Mouse (Mus musculus): Measurements from ENCODE around the gene Lmnb2. TPM values are rescaled to one million over a fixed set of nuclear protein-coding genes. Genes with fewer than 3 reads are reported as not detected.
A peak's percentile ranks its signal among the peaks of the same experiment; 100 is the strongest.

Lmnb2 gene
- polyA plus RNA-seq, 1 experiment from 2014 or later: 84.7 TPM

DNA sequence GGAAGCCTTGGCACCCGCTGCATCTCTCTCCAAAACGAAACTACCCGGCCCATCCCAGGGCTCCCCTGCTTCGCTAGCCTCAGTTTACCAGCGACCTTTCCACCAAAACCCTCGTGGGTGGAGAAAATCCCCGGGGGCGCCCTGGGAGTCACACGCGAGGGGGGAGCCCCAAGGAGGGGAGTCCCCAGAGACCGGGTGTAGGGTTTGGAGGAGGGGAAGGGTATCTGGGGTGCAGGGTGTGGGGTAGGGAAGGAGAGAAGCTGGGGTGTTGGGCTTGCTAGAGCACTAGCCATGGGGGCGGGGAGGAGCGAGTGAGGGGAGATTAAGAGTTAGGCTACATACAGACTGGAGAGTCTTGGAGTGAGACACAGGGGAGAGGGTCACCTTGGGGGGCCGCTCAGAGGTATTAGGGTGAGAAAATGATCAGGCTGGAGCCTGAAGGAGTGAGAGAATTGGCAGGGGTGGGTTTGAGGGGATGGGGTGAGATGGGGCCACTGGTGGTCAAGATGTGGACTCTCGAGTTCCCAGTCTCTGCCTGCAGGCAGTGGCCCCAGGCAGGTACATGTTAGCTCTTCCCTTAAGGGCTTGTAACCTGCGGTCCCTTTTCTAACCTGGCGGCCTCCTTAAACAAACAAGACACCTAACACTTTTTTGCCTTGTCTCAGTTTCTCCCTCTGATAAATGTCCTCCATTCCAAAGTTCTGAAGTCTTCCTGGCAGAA, 14.8 kb upstream of the Lmnb2 start:
- peaks cover 85% of the 10 kb centered on the region for H3K27me3 ChIP-seq (ENCODE audit: low read depth, poor library complexity, severe bottlenecking)
- peak overlapping the region; percentile 65 for H3K4me3 ChIP-seq
- WGBS: under 1% methylated on average over 17 of the region's 17 CpGs
- no peak for DNase-seq (ENCODE audit: low spot score)
- peak overlapping the region; percentile 49; the same call in 1 of the 2 replicates for H3K27ac ChIP-seq (replicated peaks)
- no peaks in the 10 kb centered on the region for H3K9me3 ChIP-seq (replicated peaks)
- H3K4me1 ChIP-seq: peaks cover 91% of the 10 kb centered on the region
- no peaks in the 10 kb centered on the region for H3K36me3 ChIP-seq

DNA sequence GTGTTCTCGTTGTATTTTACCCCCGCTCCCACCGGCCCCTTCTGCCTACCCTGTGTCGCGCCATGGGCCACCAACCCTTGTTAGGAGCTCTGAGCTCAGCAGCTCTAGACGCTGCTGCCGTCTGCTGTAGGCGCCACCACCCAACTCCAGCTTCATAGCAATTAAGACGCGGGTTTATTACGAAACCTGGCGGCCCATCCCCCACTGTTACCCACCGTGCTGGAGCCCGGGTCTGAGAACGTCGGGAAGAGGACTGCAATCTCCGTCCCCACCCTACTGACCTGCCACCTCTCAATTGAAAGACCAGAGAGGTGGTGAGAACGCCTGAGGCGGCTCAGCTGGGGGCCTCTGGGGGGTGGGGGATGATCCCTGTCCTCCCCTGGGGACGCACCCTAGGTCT, 14.2 kb upstream of the Lmnb2 start:
- H3K4me1 ChIP-seq: peaks cover 87% of the 10 kb centered on the region
- H3K9me3 ChIP-seq (replicated peaks): no peaks in the 10 kb centered on the region
- H3K27me3 ChIP-seq (ENCODE audit: low read depth, poor library complexity, severe bottlenecking): peaks cover 78% of the 10 kb centered on the region
- under 1% methylated on average over 20 of the region's 20 CpGs for WGBS
- DNase-seq (ENCODE audit: low spot score): peak; percentile 40
- H3K4me3 ChIP-seq: peak overlapping the region; percentile 65
- H3K36me3 ChIP-seq: no peaks in the 10 kb centered on the region
- no peak overlapping the region; the same call in 1 of the 2 replicates for H3K27ac ChIP-seq (replicated peaks)

DNA sequence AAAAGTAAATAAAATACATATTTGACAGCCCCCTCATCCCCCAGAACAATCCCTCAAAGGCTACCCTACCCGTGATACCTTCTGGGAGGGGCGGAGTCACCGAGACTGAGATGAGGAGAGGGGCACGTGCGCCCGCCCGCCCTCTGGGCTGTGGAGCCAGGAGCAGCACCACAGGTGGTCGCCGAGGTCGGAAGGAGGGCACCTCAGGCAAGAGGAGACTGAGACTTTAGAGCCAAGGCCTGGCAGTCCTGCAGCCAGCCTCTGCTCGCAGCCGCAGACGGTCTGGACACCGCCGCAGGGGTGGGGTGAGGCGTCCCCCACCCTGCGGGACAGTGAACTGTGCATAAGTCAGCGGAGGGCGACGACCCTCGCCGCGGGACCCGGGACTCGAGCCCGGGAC, 13.7 kb upstream of the Lmnb2 start:
- Histone ChIP-seq H3K27ac (replicated peaks) (no peak overlapping the region), H3K4me1 (peaks cover 87% of the 10 kb centered on the region), H3K36me3 (no peaks in the 10 kb centered on the region), H3K27me3 (ENCODE audit: low read depth, poor library complexity, severe bottlenecking) (peaks cover 73% of the 10 kb centered on the region), H3K9me3 (replicated peaks) (no peaks in the 10 kb centered on the region), H3K4me3 (peak overlapping the region; percentile 65)
- peak; percentile 45 for DNase-seq (ENCODE audit: low spot score)
- WGBS: under 1% methylated on average over 26 of the region's 26 CpGs

DNA sequence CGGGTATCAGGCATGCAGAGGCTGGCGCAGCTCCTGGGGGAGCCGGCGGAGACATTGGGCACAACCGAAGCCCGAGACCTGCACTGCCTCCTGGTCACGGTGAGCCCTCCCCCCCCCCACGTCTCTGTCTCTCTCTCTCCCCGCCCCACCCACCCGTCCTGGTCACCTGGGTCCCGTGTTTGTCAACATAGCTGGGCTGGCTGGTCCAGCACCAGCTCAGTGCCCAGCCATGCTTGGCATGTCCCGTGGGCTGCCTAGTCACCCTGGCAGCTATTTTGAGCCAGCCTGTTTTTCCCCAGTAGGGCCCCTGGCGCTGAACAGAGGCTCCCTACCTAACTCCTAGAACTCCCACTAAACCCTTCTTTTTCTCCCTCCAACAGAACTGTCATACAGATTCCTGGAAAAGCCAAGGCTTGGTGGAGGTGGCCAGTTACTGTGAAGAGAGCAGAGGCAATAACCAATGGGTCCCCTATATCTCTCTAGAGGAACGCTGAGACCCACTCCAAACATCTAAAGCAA, 13.2 kb upstream of the Lmnb2 start:
- Histone ChIP-seq H3K27me3 (ENCODE audit: low read depth, poor library complexity, severe bottlenecking) (peaks cover 68% of the 10 kb centered on the region), H3K9me3 (replicated peaks) (no peaks in the 10 kb centered on the region), H3K4me1 (peaks cover 87% of the 10 kb centered on the region), H3K4me3 (peak overlapping the region; percentile 65), H3K27ac (replicated peaks) (no peak overlapping the region), H3K36me3 (no peaks in the 10 kb centered on the region)
- DNase-seq (ENCODE audit: low spot score): peak; percentile 34
- WGBS: 4% methylated on average over 13 of the region's 14 CpGs

DNA sequence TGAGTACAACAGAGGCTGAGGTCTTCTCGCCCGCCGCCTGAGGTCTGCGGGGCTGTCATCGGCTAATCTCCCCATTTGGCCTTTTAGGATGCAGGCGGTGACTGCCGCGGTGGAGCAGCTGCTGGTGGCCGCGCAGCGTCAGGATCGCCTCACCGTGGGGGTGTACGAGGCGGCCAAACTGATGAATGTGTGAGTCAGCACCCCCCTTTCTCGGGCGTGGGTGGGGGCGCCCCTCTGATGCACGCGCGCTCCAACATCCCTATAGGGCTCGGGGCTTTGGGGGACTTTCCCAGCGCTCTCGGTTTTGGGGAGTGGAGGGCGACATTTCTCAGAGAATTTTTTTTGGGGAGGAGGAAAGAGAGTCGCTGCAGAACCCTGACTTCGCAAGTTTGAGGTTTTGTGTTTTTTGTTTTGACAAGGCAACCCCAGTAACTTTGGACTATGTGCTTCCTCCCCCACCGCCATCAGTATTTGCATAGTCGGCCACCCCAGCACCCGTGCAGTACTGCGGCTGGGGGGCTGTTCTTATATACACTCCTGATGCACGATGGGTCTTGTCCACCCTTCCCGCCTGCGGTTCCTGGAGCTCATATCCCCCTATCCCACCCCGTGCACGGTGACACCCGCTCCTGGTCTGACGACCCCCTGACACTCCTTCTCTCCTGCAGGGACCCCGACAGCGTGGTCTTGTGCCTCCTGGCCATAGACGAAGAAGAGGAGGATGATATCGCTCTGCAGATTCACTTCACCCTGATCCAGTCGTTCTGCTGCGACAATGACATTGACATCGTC, 12.5 kb upstream of the Lmnb2 start:
- H3K4me1 ChIP-seq: peaks cover 84% of the 10 kb centered on the region
- H3K36me3 ChIP-seq: no peaks in the 10 kb centered on the region
- DNase-seq (ENCODE audit: low spot score): peak; percentile 47
- no peaks in the 10 kb centered on the region for H3K9me3 ChIP-seq (replicated peaks)
- H3K27me3 ChIP-seq (ENCODE audit: low read depth, poor library complexity, severe bottlenecking): peaks cover 62% of the 10 kb centered on the region
- WGBS: 1% methylated on average over 45 of the region's 45 CpGs
- H3K27ac ChIP-seq (replicated peaks): peak overlapping the region; percentile 57
- H3K4me3 ChIP-seq: peak overlapping the region; percentile 65

DNA sequence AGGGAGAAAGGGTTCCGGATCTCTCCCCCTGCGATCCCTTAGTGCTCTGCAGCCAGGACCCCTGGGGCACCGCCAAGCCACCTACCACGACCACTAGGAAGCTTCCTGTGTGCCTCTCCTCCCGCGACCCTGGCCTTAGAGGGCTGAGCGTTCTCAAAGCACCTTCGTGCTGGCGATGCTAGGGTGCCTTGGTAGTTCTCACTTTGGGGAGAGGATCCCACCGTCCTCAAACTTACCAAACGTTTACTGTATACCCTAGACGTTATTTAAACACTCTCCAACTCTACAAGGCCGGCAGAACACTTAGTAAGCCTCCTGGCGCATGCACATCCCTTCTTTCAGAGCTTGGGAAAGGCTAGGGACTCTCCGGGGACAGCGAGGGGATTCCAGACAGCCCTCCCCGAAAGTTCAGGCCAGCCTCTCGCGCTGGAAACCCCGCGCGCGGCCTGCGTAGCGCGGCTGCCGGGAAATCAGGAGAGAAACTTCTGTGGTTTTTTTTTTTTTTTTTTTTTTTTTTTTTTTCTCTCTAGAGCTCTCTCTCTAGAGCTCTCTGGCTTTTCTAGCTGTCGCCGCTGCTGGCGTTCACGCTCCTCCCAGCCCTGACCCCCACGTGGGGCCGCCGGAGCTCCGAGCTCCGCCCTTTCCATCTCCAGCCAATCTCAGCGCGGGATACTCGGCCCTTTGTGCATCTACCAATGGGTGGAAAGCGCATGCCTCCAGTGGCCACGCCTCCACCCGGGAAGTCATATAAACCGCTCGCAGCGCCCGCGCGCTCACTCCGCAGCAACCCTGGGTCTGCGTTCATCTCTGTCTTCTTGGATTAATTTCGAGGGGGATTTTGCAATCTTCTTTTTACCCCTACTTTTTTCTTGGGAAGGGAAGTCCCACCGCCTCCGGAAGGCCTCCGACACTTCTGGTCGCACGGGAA, 11.5 kb upstream of the Lmnb2 start, which contains the start of gene Gadd45b:
Gadd45b (plus strand) TSS at position 775 of the 928 bp plus-strand sequence.
- Histone ChIP-seq H3K4me1 (peaks cover 77% of the 10 kb centered on the region), H3K9me3 (replicated peaks) (no peaks in the 10 kb centered on the region), H3K27me3 (ENCODE audit: low read depth, poor library complexity, severe bottlenecking) (peaks cover 52% of the 10 kb centered on the region), H3K4me3 (peak within 1 kb of the TSS; percentile 65), H3K36me3 (no peaks in the 10 kb centered on the region), H3K27ac (replicated peaks) (peak within 1 kb of the TSS; percentile 81)
- DNase-seq (ENCODE audit: low spot score): peak; percentile 99
- WGBS: under 1% methylated on average over 56 of the region's 56 CpGs

DNA sequence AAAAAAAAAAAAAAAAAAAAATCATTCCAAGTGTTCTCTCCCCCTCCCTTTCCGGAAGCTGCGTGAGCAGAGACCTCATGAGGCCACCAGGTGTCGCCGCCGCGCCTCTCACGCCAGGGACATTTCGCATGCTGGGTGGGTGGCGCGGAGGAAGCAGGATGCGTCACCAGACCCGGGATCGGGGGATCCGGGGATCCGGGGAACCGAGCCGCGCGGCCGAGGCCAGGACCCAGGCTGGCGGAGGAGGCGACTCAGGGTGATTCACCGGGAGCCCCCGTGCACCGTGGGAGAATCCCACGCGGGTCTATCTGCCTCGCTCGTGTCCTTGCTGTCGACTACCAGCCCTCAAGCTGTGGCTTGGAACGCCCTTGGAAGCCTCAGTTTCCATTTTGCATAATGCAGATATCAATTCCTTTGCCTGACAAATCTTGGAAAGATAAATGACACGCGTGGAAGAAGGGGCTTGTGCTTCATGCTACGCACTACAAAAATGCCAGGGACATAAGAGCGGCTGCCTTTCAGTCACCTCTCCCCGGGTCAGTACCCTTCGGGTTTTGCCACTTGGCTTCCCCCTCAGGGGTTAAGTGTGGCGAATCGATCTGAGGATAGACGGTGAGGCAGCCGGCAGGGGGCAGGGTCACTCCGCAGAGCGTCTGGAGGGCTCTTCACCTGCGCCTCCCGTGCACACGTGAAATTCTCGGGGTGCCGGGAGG, 10.7 kb upstream of the Lmnb2 start:
- Histone ChIP-seq H3K4me3 (peak overlapping the region; percentile 65), H3K9me3 (replicated peaks) (0 out of 2 replicates have a peak, but pooled peaks cover 1% of the 10 kb centered on the region), H3K27me3 (ENCODE audit: low read depth, poor library complexity, severe bottlenecking) (peaks cover 44% of the 10 kb centered on the region), H3K4me1 (peaks cover 69% of the 10 kb centered on the region), H3K27ac (replicated peaks) (peak overlapping the region; percentile 81), H3K36me3 (no peaks in the 10 kb centered on the region)
- peak; percentile 88 for DNase-seq (ENCODE audit: low spot score)
- under 1% methylated on average over 48 of the region's 48 CpGs for WGBS

DNA sequence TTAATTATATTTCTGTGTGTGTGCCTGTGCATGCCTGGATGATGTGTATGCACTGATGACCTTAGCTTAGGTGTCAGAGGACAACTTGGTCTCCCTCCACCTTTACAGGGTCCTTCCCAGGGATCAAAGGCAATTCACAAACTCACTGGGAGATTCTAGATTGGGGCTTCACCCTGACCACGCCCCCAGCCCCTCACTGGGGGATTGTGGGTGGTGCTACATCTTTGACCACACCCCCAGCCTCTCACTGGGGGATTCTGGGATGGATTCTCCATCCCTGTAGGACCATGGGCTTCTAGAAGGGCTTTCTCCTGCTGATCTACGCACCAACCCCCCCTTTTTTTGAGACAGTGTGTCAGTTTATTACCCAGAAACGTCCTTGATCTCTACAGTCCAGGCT, 7.4 kb upstream of the Lmnb2 start:
- Histone ChIP-seq H3K27ac (replicated peaks) (no peak overlapping the region), H3K4me1 (peaks cover 48% of the 10 kb centered on the region), H3K9me3 (replicated peaks) (0 out of 2 replicates have a peak, but pooled peaks cover 3% of the 10 kb centered on the region), H3K27me3 (ENCODE audit: low read depth, poor library complexity, severe bottlenecking) (peaks cover 31% of the 10 kb centered on the region), H3K4me3 (no peak overlapping the region), H3K36me3 (no peaks in the 10 kb centered on the region)
- DNase-seq (ENCODE audit: low spot score): no peak
- WGBS: 37% methylated on average over 3 of the region's 3 CpGs

DNA sequence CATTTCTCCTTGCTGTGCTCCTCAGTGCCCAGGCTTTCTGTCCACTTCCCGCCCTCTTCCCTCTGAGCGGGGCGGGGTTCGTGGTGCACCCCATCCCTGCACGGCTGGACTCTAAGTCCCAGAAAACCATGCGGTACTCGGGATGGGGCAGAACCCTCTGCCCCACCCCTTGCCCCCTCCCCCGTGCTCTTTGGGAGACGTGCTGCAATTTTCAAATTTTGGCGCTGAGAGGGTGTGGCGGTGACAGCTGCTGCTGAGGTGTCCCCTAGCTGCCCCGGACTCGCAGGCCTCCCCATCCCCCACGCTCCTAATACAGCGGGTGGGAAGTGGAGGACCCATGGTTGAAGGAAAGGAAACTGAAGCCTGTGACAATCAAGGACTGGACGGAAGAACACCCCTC, 3.9 kb upstream of the Lmnb2 start:
- peaks cover 24% of the 10 kb centered on the region for H3K27me3 ChIP-seq (ENCODE audit: low read depth, poor library complexity, severe bottlenecking)
- WGBS: 5% methylated on average over 16 of the region's 16 CpGs
- peaks cover 37% of the 10 kb centered on the region for H3K4me1 ChIP-seq
- peak; percentile 45 for DNase-seq (ENCODE audit: low spot score)
- H3K27ac ChIP-seq (replicated peaks): peak overlapping the region; percentile 75
- no peaks in the 10 kb centered on the region for H3K36me3 ChIP-seq
- H3K9me3 ChIP-seq (replicated peaks): 0 out of 2 replicates have a peak, but pooled peaks cover 3% of the 10 kb centered on the region
- peak overlapping the region; percentile 43 for H3K4me3 ChIP-seq

DNA sequence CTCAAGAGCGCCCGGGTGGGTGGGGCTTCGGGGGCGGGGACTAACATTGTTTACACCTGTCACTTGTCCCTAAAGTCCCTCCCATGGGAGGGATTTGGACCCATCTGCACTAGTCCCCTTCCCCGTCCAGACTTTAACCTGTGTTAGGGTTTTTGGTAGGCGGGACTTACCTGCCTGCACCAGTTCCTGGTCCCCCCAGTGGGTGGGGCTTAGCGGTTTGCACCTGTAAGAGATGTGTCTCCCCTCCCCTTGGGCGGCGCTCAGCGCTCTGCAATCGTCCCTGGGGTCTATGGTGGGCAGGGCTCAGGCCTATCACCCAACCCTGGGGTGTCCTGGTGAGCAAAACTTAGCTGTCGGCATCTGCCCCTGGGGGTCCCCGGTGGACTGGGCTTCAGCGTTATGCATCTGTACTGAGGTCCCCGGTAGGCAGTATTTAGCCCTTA, 688 bp downstream of the Lmnb2 start:
- Histone ChIP-seq H3K27ac (replicated peaks) (peak overlapping the region; percentile 91), H3K4me3 (peak overlapping the region; percentile 95), H3K9me3 (replicated peaks) (no peaks in the 10 kb centered on the region), H3K27me3 (ENCODE audit: low read depth, poor library complexity, severe bottlenecking) (peaks cover 16% of the 10 kb centered on the region), H3K4me1 (peaks cover 42% of the 10 kb centered on the region), H3K36me3 (peaks cover 41% of the 10 kb centered on the region)
- 3% methylated on average over 15 of the region's 15 CpGs for WGBS
- no peak for DNase-seq (ENCODE audit: low spot score)

DNA sequence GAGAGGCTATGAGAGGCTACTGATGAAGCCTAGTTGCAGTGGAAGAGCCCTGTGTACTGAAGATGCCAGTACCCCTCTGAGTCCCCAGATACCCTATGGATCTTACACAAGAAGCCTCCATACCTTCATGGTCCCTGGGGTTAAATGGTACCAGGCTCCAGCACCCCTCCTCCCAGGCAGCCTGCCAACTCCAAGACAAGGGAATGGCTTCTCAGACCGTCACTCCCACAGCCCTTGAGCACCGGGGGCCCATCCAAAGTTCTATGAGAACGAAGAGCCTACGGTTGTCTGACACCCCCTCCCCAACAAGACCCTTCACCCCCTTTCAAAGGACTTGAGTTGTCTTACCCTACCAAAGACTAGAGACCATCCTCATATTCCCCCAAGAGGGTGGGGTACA, 2.3 kb downstream of the Lmnb2 start:
- 92% methylated on average over 4 of the region's 4 CpGs for WGBS
- H3K27ac ChIP-seq (replicated peaks): no peak overlapping the region
- H3K9me3 ChIP-seq (replicated peaks): no peaks in the 10 kb centered on the region
- DNase-seq (ENCODE audit: low spot score): no peak
- peaks cover 30% of the 10 kb centered on the region for H3K4me1 ChIP-seq
- H3K4me3 ChIP-seq: peak overlapping the region; percentile 95; the same call in 1 of the 2 replicates
- H3K27me3 ChIP-seq (ENCODE audit: low read depth, poor library complexity, severe bottlenecking): 0 out of 2 replicates have a peak, but pooled peaks cover 3% of the 10 kb centered on the region
- H3K36me3 ChIP-seq: peaks cover 57% of the 10 kb centered on the region

Data from midbrain, embryonic 10.5 days (tissue).